ENCODE assay signal across 8 mouse cellular contexts in the genomic region with DNA sequence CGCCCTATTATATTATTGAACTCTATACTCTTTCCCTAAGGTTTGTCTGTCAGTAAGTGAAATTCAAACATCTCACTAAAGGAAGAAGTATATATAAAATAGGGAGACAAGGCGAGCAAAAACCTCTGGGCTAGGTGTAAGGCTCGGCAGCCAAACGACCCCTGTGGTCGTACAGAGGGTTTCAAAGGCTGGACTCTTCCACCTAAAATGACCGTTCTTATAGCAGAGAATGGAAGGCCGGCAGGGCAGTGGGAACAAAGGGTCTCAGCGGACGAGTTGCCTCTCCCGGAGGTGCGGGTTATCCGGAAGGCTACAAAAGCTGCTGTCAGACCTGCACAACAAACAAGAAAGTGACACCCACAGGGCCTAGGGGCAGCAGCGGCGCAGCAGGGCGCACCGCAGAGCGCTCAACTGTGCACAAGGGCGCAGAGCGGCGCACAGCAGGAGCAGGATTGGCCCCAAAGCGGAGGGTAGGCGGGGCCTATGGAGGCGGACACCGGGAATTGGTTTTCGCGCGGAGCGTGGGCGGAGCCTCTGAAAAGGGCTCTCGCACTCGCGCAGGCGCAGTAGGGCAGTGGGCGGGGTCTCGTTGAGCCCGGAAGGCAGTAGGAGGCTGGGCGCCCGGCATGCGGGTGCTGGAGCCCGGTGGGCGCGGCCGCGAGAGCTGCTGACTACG. TPM values are rescaled to one million over a fixed set of nuclear protein-coding genes. Genes with fewer than 3 reads are reported as not detected.
A peak's percentile ranks its signal among the peaks of the same experiment; 100 is the strongest.
DNase-seq lines count a peak whose midpoint lies in the region; ATAC-seq lines count a peak whose summit lies in the region.

Gene Faim, plus strand, starts transcription at position 574 of the 676 bp plus-strand sequence.

- no peak within 1 kb of the TSS for H3K27ac ChIP-seq in intestine, embryonic 14.5 days (ENCODE audit: low read depth)

- H3K36me3 ChIP-seq in intestine, embryonic 14.5 days (ENCODE audit: control insufficient read depth, insufficient read depth, low read length): no peaks in the 10 kb centered on the region

- H3K9ac ChIP-seq in intestine, embryonic 14.5 days (ENCODE audit: low read length): peak within 1 kb of the TSS; percentile 75

- H3K4me2 ChIP-seq in intestine, embryonic 14.5 days (ENCODE audit: low read length): peak within 1 kb of the TSS; percentile 63

- peak within 1 kb of the TSS; percentile 72 for H3K4me3 ChIP-seq in intestine, embryonic 14.5 days (ENCODE audit: low read depth, low read length)

- intact Hi-C loops in left cerebral cortex, postnatal 14 days (cut with DNase I): loop anchor here (10.0 kb wide), 1 partner anchor 259 kb away; the partner anchor contains the start of gene Cep70

- ATAC-seq in intestine, embryonic 14.5 days (replicated peaks; ENCODE audit: low FRiP score, low TSS enrichment, low read depth): peak; percentile 98

- WGBS in intestine, embryonic 14.5 days: 2% methylated on average over 45 of the region's 45 CpGs

- DNase-seq in adrenal gland, adult 18-20 months (ENCODE audit: low spot score in 2 of 2): peak; percentile 100
- peak; percentile 100 for DNase-seq in embryo, embryonic 11 days
- DNase-seq in gastrocnemius, postnatal 25 days: peak; percentile 98
- peak; percentile 100 for DNase-seq in intestine, embryonic 14.5 days (ENCODE audit: low spot score)
- DNase-seq in left cerebral cortex, postnatal 14 days (ENCODE audit: low spot score in 2 of 2): peak; percentile 100
- peak; percentile 99 for DNase-seq in mesoderm, embryonic 11.5 days (ENCODE audit: low read depth, low spot score)
- peak; percentile 100 for DNase-seq in right cerebral cortex, postnatal 36 days (ENCODE audit: low spot score in 2 of 2)
- peak; percentile 99 for DNase-seq in yolk sac, embryonic 10.5 days (ENCODE audit: low spot score)

- peaks cover 5% of the 10 kb centered on the region; the same call in 1 of the 2 replicates for H3K4me1 ChIP-seq in intestine, embryonic 14.5 days (replicated peaks; ENCODE audit: control insufficient read depth, insufficient read depth, low read length)

- no peaks in the 10 kb centered on the region for H3K9me3 ChIP-seq in intestine, embryonic 14.5 days (ENCODE audit: control insufficient read depth, low read length)

- H3K27me3 ChIP-seq in intestine, embryonic 14.5 days (replicated peaks; ENCODE audit: control insufficient read depth, insufficient read depth, low read length): peaks cover 14% of the 10 kb centered on the region; the same call in 1 of the 2 replicates

RNA-seq across cellular contexts. Expression of gene Faim, which starts in this region (rescaled TPM):
- total RNA-seq in adrenal gland, adult 18-20 months (2021): 10 to 100 TPM; 16.6 to 20.9 TPM
- total RNA-seq in gastrocnemius, postnatal 25 days (2021): 1 to 10 TPM; 2.2 to 2.9 TPM
- polyA plus RNA-seq in intestine, embryonic 14.5 days (2014; fragmentation: Nextera tagmentation; extraction: Ambion mirVana): 45.7 and 47.6 TPM in 2 replicates
- 10 to 100 TPM; 29.8 to 36.6 TPM for total RNA-seq in left cerebral cortex, postnatal 14 days (2021)

Comparison
In these comparisons a context has a peak if more than half of its experiments do, and no peak if none do; other contexts are left out.
1. RNA of gene Faim (total RNA-seq): 29.8 to 36.6 TPM in left cerebral cortex, postnatal 14 days and 16.6 to 20.9 TPM in adrenal gland, adult 18-20 months; 2.2 to 2.9 TPM in gastrocnemius, postnatal 25 days; every median in the first group is over 4 times any median in the second.
2. Peak in every context shown above with its lines, with median percentiles within 50 percentile points of each other: DNase-seq.